Mouse (Mus musculus) E14TG2a.4 (cell line): ENCODE results near the gene Atp6v0b.

ENCODE experiments used
- CTCF ChIP-seq: conservative IDR thresholded peaks from 2 replicates; pipeline ENCODE4 v1.5.1; 2014; ENCODE audit warnings: low read length
- NANOG ChIP-seq: IDR thresholded peaks from 2 replicates; pipeline ENCODE4 v1.6.1; 2014; ENCODE audit warnings: borderline replicate concordance, low read length, mixed read lengths
- POU5F1 ChIP-seq: IDR thresholded peaks from 2 replicates; pipeline ENCODE4 v1.6.1; 2014; ENCODE audit warnings: low read length, borderline replicate concordance

DNA sequence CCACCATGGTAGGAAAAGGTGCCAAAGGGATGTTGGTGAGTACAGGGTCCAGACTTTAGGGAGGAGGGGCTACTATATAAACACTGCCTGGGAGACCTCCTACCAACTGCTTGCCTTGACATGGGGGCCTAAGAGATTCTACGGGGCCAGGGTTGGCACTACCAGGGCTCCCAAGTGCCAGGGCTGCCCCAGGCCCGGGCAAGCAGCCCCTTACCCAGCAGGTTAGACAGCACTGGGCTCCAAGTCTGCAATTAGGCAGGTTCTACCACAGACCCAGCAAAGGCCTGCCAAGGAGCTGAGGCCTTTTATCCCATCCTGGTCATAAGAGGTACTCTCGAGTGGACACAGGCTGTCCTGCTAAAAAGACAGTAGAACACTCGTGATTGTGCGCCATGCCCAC, 44.0 kb downstream of the Atp6v0b start:
- TF ChIP-seq CTCF (no peak), NANOG (no peak), POU5F1 (no peak)
